Mouse (Mus musculus) stomach, postnatal 0 days (tissue): ENCODE measurements at regions not wholly inside any gene's neighbourhood (a gene's known extent, or its start where the extent isn't known, plus 50 kb on each side); places are given as distances from the start of the nearest gene placed in this dataset.

Experiments used
- CTCF ChIP-seq: IDR thresholded peaks from 2 replicates; pipeline ENCODE4 v1.5.1; 2016; ENCODE audit warnings: antibody characterized with exemption, low read depth, mild to moderate bottlenecking, moderate library complexity
- EP300 ChIP-seq: optimal IDR thresholded peaks from 2 replicates; pipeline ENCODE3; 2016; ENCODE audit warnings: antibody characterized with exemption

GRCm38 (mm10) chr5:52258075-52258474, 67.8 kb upstream of the Dhx15 start:
- TF ChIP-seq CTCF (no peak), EP300 (no peak)
